ENCODE assay signal across 18 mouse cellular contexts in genomic region chr14:23896036-23896435, GRCm38 (mm10).
DNase-seq lines count a peak whose midpoint lies in the region; TF ChIP-seq lines count a peak whose summit lies in the region.
"Had no signal": no experiment of that assay in that cellular context is flagged by ENCODE, and none has a peak within 500 bp of the region (broad histone marks: within the 10 kb centered on the region; RNA-seq: fewer than 3 reads in every experiment).

No protein-coding gene starts in this region.

- no peak for TF ChIP-seq CTCF in gastrocnemius, adult 2 months (IDR thresholded peaks at IDR 0.05)

- H3K4me3 ChIP-seq in gastrocnemius, adult 2 months: no peak overlapping the region
- H3K4me3 ChIP-seq: embryonic facial prominence, embryonic 10.5 days; embryonic facial prominence, embryonic 12.5 days; forebrain, embryonic 13.5 days; forebrain, embryonic 15.5 days had no signal

- intact Hi-C loops in gastrocnemius, adult 2 months (cut with DNase I): no loop called here
- intact Hi-C loops in left cerebral cortex, postnatal 4 days (cut with DNase I): no loop called here

- peak overlapping the region; percentile 25; the same call in 1 of the 2 replicates for H3K27ac ChIP-seq in gastrocnemius, adult 2 months
- H3K27ac ChIP-seq: embryonic facial prominence, embryonic 10.5 days; embryonic facial prominence, embryonic 12.5 days; forebrain, embryonic 13.5 days; forebrain, embryonic 15.5 days had no signal

- DNase-seq in cerebellum, postnatal 10 days: peak; percentile 60 to 69
- no peak for DNase-seq in cerebellum, adult 11-12 months
- no peak for DNase-seq in gastrocnemius, adult 2 months
- no peak for DNase-seq in gastrocnemius, postnatal 4 days (ENCODE audit: low spot score in 2 of 2)
- DNase-seq in left cerebral cortex, postnatal 4 days: peak; percentile 38
- DNase-seq in left cerebral cortex, adult 8-10 months (ENCODE audit: low spot score in 2 of 2): no peak
- DNase-seq: adrenal gland, adult 8-10 months; adrenal gland, postnatal 14 days; adrenal gland, postnatal 36 days; B cell, adult 2 months; cerebellum, adult 18-20 months; cerebellum, adult 8-10 months; cerebellum, adult 9-11 months; forebrain, postnatal 0 days had no signal

Comparison
In these comparisons a context has a peak if more than half of its experiments do, and no peak if none do; other contexts are left out.
1. DNase-seq: peak in cerebellum, postnatal 10 days (2 of 2) and left cerebral cortex, postnatal 4 days (single experiment); none in cerebellum, adult 11-12 months (single experiment), gastrocnemius, adult 2 months (single experiment), gastrocnemius, postnatal 4 days (0 of 2) and left cerebral cortex, adult 8-10 months (0 of 2).